Mouse (Mus musculus) spleen, adult 2 months (tissue): ENCODE data around the gene Adgb. TPM values are rescaled to one million over a fixed set of nuclear protein-coding genes. Genes with fewer than 3 reads are reported as not detected.

Source experiments
- DNase-seq, 2 experiments: peaks; one replicate each; pipeline versions ENCODE4 v3.0.0 to v3.0.0-alpha.2; 2012 to 2021; ENCODE audit warnings: low spot score in 2 of 2, low read depth in 1 of 2
- H3K27ac ChIP-seq: fragments of 200-500 bp; 2 replicates; pipeline ENCODE4 v1.5.1; 2012; ENCODE audit warnings: low read length, inconsistent platforms; ENCODE audit not compliant: insufficient read depth
- H3K27me3 ChIP-seq: fragments of 200-500 bp; 2 replicates; pipeline ENCODE4 v1.6.1; 2012; ENCODE audit warnings: mild to moderate bottlenecking, moderate library complexity, low read length, inconsistent platforms; ENCODE audit not compliant: control insufficient read depth, insufficient read depth
- H3K36me3 ChIP-seq: fragments of 200-500 bp; 2 replicates; pipeline ENCODE4 v1.6.1; 2012; ENCODE audit warnings: mild to moderate bottlenecking, low read length, inconsistent platforms; ENCODE audit not compliant: control insufficient read depth, insufficient read depth
- H3K4me1 ChIP-seq: fragments of 200-500 bp; 2 replicates; pipeline ENCODE4 v1.6.1; 2011; ENCODE audit warnings: inconsistent platforms; ENCODE audit not compliant: control insufficient read depth, insufficient read depth, insufficient read length
- H3K4me3 ChIP-seq: fragments of 200-500 bp; 2 replicates; pipeline ENCODE4 v1.5.1; 2011; ENCODE audit warnings: mild to moderate bottlenecking, inconsistent platforms; ENCODE audit not compliant: insufficient read depth, insufficient read length; ENCODE audit errors: extremely low read depth
- CTCF ChIP-seq: fragments of 200-500 bp; IDR thresholded peaks from 2 replicates; pipeline ENCODE4 v1.5.1; 2011; ENCODE audit warnings: mild to moderate bottlenecking, inconsistent platforms; ENCODE audit not compliant: insufficient read depth, insufficient read length, insufficient replicate concordance; ENCODE audit errors: extremely low read depth
- POLR2A ChIP-seq: fragments of 200-500 bp; IDR thresholded peaks from 2 replicates; pipeline ENCODE4 v1.6.1; 2011; ENCODE audit warnings: low read depth, low read length, inconsistent platforms
- WGBS: fragments of 180-500 bp; shearing (Covaris S2); methylation state at CpG from one replicate; pipeline ENCODE4 v1.1.7; 2018; 5-methylcytosine and 5-hydroxymethylcytosine counted together
- polyA plus RNA-seq: library from polyadenylated mRNA; depleted of rRNA; stranded (reverse); fragments of >200 nt; gene quantifications from 2 replicates; pipeline ENCODE4 v1.2.3, GENCODE M21; 2012

The Adgb gene
- polyA plus RNA-seq, 1 experiment: 0.22 TPM

DNA sequence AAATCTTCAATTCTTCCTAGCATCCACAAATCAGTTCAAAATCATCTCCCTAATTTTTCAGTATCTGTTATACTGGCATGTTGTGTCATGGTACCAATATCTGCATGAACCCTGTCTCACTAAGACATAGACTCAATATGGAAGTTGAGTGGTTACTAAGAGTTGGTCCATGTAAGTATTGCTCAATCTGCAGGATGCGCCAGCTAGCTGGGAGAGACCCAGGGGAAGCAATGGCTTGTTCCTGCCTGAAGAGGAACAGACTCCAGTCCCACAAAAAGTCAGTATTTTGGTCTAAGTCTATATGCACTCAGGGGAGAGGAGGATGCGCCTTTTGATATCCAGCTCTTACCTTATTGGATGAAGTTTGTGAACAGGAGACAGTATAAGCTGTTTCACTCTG lies 47.7 kb downstream of the Adgb start:
- no peak overlapping the region for H3K27ac ChIP-seq
- no peak for DNase-seq
- TF ChIP-seq CTCF (no peak), POLR2A (no peak)

GRCm38 (mm10) chr10:10411046-10411445 lies 61.1 kb downstream of the Adgb start:
- H3K4me1 ChIP-seq: no peaks in the 10 kb centered on the region
- 11% methylated on average over 5 of the region's 5 CpGs for WGBS

More for the DNA sequence above, 47.7 kb downstream of the Adgb start:
- no peak overlapping the region for H3K4me3 ChIP-seq
- H3K36me3 ChIP-seq: no peaks in the 10 kb centered on the region
- 94% methylated on average over 2 of the region's 2 CpGs for WGBS
- H3K27me3 ChIP-seq: no peaks in the 10 kb centered on the region
- H3K4me1 ChIP-seq: no peaks in the 10 kb centered on the region

DNA sequence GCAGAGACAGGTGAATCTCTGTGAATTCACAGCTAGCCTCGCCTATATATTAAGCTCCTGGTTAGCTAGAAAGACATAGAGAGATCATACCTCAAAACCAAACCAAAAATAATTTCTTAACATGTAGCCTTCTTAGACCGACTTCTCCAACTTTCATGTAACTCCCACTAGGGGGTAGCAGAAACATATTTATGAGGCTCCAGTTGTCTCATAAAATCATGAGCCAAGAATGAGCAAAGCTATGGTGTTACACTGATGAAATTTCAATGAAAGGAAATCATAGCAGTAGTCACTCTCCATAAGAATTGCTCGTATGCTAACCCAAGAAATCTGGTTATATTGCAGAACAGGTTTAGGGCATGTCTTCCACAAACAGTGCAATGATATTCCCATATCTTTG lies 64.0 kb downstream of the Adgb start:
- TF ChIP-seq POLR2A: no peak
- no peak for TF ChIP-seq CTCF
- Histone ChIP-seq H3K4me1 (no peaks in the 10 kb centered on the region), H3K36me3 (no peaks in the 10 kb centered on the region), H3K4me3 (no peak overlapping the region), H3K27me3 (no peaks in the 10 kb centered on the region), H3K27ac (no peak overlapping the region)
- WGBS: 5% methylated on average over 3 of the region's 3 CpGs
- DNase-seq: no peak

More at GRCm38 (mm10) chr10:10411046-10411445, 61.1 kb downstream of the Adgb start:
- Histone ChIP-seq H3K4me3 (no peak overlapping the region), H3K27me3 (no peaks in the 10 kb centered on the region), H3K36me3 (no peaks in the 10 kb centered on the region), H3K27ac (no peak overlapping the region)
- no peak for DNase-seq
- TF ChIP-seq CTCF (no peak), POLR2A (no peak)

- Histone ChIP-seq H3K36me3 (no peaks in the 10 kb centered on the region), H3K27ac (no peak overlapping the region), H3K4me1 (no peaks in the 10 kb centered on the region), H3K4me3 (no peak overlapping the region), H3K27me3 (no peaks in the 10 kb centered on the region)
- DNase-seq: no peak
- TF ChIP-seq POLR2A (no peak), CTCF (no peak)
- 14% methylated on average over 4 of the region's 4 CpGs for WGBS
Measured at GRCm38 (mm10) chr10:10395784-10396481, 76.2 kb downstream of the Adgb start.

DNA sequence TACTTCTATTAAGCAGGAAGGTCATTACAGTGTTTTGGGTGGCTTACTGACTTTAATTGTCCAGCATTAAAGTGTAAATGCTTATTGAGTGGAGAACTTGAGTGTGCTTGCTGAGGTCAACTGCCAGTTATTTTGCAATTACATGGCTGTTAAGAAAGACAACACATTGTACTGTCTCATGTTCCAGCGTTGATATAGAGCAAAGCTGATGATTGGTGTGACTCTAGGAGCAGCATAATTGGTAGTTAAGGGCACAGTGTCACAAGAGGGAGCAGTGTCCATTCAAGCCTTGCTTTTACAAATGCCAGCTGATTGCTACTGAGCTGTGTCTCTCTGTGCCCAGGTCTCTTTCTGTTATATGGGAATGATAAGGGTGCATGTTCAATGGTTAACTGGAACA lies 97.5 kb downstream of the Adgb start:
- no peak overlapping the region for H3K4me3 ChIP-seq
- TF ChIP-seq POLR2A (no peak), CTCF (no peak)
- no peaks in the 10 kb centered on the region for H3K36me3 ChIP-seq
- H3K27ac ChIP-seq: no peak overlapping the region
- H3K4me1 ChIP-seq: no peaks in the 10 kb centered on the region
- WGBS: 76% methylated on average over 1 of the region's 1 CpGs
- H3K27me3 ChIP-seq: no peaks in the 10 kb centered on the region
- no peak for DNase-seq

GRCm38 (mm10) chr10:10364025-10364424 lies 108.1 kb downstream of the Adgb start:
- WGBS: 85% methylated on average over 1 of the region's 1 CpGs
- no peak for DNase-seq
- TF ChIP-seq CTCF (no peak), POLR2A (no peak)
- Histone ChIP-seq H3K27ac (no peak overlapping the region), H3K36me3 (no peaks in the 10 kb centered on the region), H3K4me3 (no peak overlapping the region), H3K27me3 (no peaks in the 10 kb centered on the region), H3K4me1 (no peaks in the 10 kb centered on the region)

DNA sequence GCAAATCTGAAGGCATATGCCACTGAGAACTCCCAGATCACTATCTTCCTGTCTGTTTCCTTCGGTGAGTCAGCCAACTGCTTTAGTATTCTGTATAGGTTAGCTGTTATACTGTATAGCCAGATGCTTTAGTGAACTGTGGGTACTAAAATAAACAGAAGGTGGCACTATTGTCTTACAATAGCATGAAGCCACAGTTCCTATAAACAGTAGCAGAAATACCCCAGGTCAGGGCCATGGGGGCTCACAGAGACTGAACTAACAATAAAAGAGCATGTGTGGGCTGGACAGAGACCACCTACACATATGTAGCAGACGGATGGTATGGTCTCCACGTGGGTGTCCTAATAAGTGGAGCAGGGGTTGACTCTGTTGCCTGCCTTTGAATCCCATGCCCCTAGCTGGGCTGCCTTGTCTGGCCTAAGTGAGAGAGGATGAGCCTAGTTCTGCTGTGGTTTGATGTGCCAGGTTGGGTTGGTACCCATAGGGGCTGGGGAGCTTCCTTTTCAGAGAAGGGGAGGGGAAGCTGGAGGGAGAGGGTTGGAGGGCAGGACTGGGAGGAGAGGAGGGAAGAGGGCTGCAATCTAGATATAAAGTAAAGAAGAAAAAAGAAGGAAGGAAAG lies 116.4 kb downstream of the Adgb start:
- H3K4me3 ChIP-seq: no peak overlapping the region
- WGBS: 11% methylated on average over 3 of the region's 3 CpGs
- TF ChIP-seq CTCF (no peak), POLR2A (no peak)
- no peak for DNase-seq
- no peaks in the 10 kb centered on the region for H3K27me3 ChIP-seq
- no peaks in the 10 kb centered on the region for H3K36me3 ChIP-seq
- H3K27ac ChIP-seq: no peak overlapping the region
- no peaks in the 10 kb centered on the region for H3K4me1 ChIP-seq
